Mouse (Mus musculus) fat pad, adult 2 months (tissue): ENCODE results near the gene Zfp869.
A peak's percentile ranks its signal among the peaks of the same experiment; 100 is the strongest.
"Not testable (repeated sequence)": the region's sequence is repeated elsewhere in the genome, so short reads cannot be mapped to it uniquely, and the experiment has no call there.

Experiments used
- DNase-seq: peaks from one replicate; pipeline ENCODE4 v3.0.0-alpha.2; 2011; ENCODE audit warnings: low read depth, low spot score; ENCODE audit errors: extremely low read depth

Gene Zfp869

DNA sequence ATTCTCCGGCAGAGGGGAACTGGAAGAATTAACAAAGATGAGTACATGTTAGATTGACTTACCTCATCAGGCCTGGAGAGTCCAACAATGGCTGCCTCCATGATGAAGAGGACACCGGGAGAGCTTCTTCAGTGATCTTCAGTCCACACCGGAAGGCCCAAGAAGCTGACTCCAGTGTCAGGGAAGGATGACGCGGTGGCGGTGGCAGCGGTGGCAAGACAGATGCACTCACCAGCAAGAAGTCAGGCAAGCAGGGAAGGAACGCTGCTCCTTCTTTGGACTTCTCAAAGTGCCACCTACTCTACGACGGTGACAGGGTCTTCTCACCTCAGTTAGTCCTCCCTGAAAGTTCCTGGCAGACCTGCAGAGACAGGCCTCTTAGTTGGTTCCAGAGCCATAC lies at the start of gene Zfp869:
Zfp869 (minus strand) TSS at position 101 of the 400 bp plus-strand sequence.
- not testable (repeated sequence) for DNase-seq

DNA sequence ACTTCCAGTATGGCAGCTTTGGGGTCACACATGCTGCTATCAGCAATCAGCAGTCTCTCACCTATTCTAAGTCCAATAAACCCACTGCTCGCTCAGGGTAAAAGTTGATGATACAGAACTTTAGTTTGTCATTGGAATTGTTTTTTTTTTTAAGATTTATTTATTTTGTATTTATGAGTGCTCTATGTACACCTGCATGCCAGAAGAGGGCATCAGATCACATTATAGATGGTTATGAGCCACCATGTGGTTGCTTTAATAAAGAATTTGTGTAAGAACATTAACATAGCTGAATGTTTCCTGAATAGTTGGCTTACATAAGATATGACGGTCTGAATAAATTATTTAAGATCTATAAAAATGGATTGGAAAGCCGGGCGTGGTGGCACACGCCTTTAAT lies 47.8 kb upstream of the Zfp869 start:
- DNase-seq = no peak

DNA sequence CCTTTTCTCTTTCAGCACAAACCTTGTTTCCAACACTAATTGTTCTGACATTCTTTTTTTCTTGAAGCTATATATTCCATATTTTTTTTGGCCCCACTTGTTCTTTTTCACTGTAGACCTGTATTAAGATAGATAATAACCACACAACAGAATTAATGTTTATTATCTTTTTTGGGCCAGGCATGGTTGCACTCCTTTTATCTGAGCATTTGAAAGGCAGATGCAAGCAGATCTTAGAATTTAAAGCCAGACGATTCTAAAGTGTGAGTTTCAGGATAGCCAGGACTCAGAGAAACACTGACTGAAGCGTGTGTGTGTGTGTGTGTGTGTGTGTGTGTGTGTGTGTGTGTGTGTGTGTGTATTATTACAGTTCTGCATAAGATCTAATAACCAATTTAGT lies 41.9 kb upstream of the Zfp869 start:
- DNase-seq = no peak

- DNase-seq = peak; percentile 56
Measured at GRCm38 (mm10) chr8:69749544-69750454, 39.3 kb upstream of the Zfp869 start, which contains the start of gene Zfp963. TSS of gene Zfp963 (minus strand) at chr8:69749970.

DNA sequence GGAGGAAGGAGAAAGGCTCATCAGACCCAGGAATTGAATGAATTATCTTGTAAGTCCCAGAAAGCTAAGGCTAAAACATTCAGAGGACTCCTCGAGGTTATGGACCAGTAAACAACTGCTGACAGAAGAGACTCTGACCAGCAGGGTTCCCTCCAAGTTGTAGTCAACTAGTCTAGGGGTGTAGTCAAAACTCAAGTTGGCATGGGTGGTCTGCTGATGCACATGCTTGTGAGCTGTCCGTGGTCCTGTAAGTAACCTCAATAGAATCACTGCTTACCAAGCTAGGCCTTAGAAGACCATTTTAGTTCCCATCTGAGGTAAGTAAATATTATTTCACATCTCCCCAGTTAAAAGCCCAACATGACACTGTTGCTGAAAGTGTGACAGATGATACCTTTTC lies 30.7 kb upstream of the Zfp869 start:
- DNase-seq = no peak

- DNase-seq = no peak
Measured at GRCm38 (mm10) chr8:69740763-69741162, 30.2 kb upstream of the Zfp869 start.

DNA sequence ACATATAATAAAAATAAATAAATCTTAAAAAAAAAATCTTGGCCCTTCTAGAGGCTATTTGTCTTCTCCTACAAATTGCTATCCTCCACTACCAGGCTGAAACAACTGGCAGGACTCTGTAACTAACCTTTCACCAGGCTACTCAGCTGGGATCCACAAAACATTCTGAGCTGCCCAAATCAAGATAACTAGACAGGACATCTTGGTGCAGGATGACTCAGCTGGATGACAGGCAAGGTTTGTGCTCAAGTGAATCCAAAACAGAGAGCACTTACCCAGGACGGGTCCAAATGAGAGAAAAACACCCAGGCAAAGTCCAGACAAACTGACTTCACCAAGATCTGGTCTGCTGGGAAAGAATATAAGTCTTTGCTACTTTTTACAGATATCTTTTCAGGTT lies 25.0 kb upstream of the Zfp869 start:
- DNase-seq = no peak

DNA sequence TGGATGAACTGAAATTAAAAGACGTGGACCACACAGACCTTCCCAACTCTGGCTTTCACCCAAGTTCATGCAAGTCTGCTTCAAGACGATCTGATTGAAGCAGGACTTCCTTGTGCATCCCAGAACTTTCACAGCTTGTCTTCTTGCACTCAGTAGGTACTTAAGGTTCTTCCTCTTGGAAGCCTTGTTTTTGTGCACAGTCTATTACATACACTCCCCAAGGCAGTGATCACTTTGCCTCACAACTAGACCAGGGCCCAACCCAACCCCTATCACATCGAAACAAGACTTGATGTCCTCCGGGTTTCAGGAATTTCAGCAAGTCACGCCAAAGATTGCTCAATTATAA lies 6.7 kb upstream of the Zfp869 start:
- DNase-seq = no peak

- peak; percentile 99 for DNase-seq
Measured at GRCm38 (mm10) chr8:69716403-69717231, 6.1 kb upstream of the Zfp869 start.

DNA sequence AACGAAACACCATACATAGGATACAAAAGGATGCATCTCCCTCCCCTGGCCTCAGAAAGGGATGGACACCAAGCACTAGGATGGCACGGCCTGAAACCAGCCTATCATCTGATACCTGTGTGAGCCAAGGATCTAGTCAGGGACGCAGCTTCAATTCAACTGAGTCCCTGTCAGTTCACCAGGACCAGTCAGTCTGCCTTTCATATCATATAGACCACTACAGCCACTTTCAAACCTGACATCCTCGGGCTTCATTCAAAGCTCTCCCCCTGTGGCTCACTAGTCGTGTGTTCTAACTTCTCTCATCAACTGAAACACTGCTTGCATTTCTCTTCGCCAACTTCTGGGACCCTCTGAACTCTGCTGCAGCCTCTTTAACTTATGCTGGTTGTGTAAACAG lies 4.8 kb upstream of the Zfp869 start:
- no peak for DNase-seq

GRCm38 (mm10) chr8:69713516-69713915 lies 3.0 kb upstream of the Zfp869 start:
- DNase-seq = no peak

DNA sequence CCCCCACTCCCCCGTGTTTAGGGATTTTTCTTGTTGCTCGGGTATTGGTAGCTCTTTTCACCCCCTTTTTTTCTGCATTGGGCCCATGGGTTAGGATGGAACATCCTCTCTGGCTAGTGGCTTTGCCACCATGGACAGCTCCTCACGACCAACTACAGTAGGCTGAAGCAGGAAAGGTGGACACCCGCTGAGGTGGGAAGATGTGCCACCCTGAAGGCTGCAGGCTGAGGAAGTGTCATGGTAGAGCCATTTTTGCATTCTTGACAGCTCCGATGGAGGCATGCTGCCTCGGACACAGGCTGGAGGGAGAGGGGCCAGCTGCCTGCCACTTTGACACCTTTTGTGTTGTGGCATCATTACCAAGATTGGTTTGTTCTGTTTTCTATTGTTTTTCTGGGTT lies 8.7 kb downstream of the Zfp869 start:
- DNase-seq = no peak

- not testable (repeated sequence) for DNase-seq
Measured at GRCm38 (mm10) chr8:69665051-69665450, 45.5 kb downstream of the Zfp869 start.

GRCm38 (mm10) chr8:69661294-69661693 lies 49.2 kb downstream of the Zfp869 start:
- no peak for DNase-seq
